Mouse (Mus musculus) cerebellum, postnatal 10 days (tissue): ENCODE results near the gene Hacd2.

ENCODE experiments used
- DNase-seq, 2 experiments: peaks; one replicate each; pipeline ENCODE4 v3.0.0; 2021; ENCODE audit warnings: mixed read lengths in 2 of 2

The Hacd2 gene

DNA sequence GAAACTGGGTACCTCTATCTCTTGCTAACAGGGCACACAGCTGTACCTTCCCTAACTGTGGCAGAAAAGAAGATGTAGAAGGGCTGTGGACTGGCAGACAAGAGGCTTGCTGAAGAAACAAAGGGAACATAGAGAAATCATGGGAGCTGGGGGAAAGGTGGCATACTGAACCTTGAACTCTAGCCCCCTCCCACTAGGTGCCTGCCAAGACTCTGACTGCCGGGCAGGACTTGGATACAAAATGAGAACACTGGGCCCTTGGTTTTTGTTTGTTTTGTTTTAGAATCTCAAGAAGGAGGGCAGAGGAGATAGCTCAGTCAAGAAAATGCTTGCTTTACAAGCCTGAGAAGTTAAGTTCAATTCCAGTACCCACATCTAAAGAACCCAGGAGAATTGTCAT lies 14.9 kb upstream of the Hacd2 start:
- no peak for DNase-seq

DNA sequence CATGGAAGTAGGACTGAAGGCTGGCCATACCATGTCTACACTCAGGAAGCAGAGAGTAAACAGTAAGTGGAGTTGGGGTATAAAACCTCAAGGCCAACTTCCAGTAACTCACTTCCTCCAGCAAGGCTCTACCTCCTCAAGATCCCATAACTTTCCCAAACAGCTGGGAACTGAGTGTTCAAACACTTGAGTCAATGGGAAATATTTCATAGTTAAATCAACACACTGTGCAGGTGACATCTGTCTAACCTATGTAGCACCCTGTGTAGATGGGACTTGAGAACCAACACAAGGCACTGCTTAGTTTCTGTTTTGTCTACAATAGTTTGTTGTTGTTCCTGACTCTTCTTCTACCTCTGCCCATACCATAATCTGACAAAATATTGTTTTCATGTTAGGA lies 13.8 kb upstream of the Hacd2 start:
- DNase-seq = no peak

DNA sequence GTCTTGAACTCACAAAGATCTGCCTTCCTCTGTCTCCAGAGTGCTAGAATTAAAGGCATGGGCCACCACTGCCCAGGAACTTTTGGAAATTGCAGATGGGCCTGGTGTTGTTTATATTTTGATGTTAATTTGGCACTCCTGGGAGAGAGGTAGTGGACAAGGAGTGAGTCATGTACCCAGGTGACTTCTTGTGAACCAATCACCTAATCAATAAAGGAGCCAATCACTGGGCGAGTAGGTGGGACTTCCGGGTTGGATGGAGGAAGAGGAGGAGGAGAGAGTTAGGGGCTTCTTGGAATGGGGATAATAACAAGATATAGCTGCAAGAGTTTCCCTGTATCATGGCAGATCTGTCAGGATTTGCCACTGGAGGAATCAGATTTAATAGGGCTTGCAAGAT lies 8.7 kb upstream of the Hacd2 start:
- no peak for DNase-seq

DNA sequence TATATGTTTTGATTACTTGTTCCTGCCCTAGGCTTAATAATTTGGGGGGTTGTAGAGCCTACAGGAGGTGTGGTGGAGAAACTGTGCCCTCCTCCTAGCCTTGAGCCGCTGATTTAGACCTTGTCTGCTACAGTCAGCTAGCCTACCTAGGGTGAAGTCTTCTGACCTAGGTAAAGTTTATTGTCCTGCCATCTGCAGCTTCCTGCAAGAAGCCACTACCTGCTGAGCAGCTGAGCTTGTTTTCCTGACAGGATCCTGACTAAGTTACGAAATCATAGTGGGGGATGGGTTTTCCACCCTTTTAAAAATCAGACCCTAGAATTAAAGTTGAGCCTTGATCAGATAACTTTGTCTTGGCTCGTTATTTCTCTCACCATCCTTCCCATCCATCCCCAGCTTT lies 5.7 kb upstream of the Hacd2 start:
- no peak for DNase-seq

DNA sequence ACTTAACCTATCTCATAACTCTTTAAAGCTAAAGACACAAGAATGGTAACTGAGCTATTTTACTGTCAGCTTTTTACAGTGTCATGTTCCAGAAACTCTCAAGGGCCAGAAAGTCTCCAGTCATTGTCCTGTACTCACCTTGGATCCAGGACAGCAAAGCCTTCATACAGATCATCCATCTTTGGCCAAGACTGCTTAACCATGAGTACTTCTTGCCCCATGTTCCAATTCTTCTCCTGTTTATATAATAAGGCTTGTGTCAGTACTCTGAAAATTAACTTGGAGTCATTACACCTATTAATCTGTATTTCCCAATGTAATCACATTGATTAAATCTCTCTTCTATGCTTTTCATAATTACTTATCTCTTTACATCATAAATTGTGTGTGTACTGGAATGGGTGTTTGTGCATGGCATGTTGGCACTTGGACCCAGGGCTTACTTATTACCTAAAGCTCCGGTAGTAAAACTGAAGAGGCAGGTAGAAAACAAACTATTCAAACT lies 3.7 kb upstream of the Hacd2 start:
- no peak for DNase-seq

DNA sequence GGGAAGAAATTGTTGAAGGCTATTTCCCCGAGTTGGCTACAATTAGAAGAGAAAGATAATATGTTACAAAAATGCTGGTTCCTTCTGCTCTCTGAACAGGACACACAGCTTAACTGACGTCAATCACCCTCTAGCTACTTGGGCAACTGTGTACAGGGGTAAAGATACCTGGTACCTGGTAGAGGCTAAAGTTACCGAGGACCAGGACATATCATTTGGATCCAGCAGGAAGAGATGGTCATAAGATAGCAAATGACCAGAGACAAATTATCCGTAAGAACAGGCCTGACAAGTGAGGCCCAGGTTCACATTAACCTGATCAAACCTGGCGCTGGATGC lies 356 bp upstream of the Hacd2 start:
- no peak for DNase-seq

DNA sequence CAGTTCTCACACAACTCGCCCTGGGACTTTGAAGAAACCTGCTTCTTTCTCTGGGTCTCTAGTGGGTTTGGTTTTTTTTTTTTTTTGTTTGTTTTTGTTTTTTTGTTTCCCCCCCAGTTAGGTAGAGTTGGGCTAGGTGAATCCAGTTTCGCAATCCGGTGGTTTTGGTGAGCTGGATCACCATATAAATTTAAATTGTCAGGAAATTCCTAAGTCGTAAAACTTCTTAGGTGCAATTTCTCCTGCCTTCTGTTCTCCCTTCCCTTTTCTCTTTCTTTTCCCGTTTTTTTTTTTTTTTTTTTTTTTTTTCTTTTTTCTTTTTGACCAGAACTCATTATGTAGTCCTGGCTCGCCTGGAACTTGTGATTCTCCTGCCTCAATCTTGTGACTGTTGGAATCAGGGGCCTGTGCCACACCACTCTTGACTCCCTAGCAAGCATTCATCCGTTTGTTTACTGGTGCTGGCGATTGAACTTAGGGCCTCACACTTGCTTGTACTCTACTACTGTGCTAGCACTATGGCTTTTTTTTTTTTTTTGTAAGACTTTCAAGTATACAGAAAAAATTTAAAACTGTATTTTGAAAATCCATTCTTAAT lies 1.0 kb downstream of the Hacd2 start:
- DNase-seq = peak in 1 of 2 experiments; percentile 13

DNA sequence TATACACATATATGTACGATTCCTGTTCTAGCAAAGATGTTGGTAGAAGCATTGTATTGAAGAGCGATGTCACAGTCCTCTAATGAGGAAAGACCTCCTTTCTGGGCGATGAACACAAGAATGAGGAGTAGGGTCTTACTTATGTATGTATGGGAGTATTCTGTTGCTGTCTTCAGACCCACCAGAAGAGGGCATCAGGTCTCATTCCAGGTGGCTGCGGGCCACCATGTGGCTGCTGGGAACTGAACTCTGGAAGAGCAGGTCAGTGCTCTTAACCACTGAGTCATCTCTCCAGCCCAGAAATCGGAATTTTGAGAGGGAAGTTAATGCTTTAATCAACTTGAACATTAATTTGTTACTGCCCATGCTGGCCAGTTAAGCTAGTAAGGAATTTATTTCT lies 2.1 kb downstream of the Hacd2 start:
- DNase-seq = peak; percentile 17

DNA sequence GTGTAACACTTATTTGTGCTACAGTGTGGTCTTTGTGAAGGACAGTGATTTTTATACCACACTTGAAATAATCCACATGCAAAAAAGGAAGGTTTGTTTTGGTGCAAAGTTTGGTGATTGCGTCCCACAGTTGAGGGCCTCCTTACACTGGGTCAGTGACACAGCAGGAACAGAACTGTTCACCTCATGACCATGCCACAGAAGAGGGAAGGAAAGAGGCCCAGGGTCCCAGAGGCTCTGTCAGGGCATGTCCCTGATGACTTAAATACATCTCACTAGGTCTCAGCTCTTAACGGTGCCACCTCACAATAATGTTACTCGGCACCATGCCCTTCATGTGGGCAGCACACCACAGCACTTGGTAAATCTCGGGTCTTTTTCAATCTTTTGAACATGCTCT lies 3.1 kb downstream of the Hacd2 start:
- DNase-seq = no peak

DNA sequence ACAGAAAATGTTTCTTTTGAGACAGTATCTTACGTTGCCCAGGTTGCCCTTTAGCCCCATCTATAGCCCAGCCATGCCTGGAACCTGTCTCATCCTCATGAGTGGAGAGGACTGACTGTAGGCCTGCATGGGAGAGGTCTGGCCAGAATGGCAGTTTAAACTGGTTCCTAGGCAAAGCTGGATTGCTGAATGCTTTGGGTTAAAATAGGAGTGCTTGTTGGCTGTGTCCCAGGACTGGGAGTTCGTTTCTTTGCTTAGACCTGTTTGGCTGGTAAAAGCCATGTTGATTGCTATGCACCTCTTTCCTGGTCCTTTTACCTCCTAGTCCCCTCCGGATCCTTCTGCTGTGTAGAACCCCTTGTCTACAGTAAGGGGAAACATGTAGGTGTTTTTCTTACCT lies 11.0 kb downstream of the Hacd2 start:
- DNase-seq = no peak

DNA sequence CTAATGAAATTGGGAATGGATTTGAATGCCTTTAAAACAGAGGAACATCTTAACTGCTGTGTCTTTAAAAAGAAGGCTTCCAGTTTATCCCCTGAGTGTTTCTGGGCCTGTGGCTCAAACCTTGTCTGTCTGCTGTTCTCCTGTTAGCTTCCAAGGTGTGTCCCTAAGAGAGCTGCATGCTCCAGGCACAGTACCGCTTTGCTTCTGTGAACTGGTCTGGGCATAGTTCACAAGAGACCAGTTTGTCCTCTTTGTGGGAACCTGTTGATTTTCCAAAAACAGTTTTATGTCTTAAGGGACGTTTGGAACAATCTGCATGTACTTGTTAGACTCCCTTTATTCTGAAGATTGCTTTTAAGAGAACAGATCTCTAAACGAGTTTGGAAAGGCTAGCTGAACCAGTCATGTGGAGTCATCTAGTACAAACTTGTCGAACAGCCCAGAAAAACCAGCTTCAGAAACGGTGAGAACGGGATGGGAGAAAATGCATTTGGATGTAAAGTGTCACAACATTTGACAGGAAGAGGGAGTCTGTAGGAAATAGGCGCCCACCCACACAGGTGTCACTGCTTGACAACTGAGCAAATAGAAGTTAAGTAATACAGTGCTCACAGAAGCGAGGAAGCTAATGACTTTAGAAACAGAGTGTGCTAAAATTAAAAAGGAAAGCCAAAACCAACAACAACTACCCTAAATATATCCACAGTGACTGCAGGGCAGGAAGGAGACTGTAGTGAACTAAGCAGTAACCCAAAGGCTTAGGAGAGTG lies 11.8 kb downstream of the Hacd2 start:
- no peak for DNase-seq

DNA sequence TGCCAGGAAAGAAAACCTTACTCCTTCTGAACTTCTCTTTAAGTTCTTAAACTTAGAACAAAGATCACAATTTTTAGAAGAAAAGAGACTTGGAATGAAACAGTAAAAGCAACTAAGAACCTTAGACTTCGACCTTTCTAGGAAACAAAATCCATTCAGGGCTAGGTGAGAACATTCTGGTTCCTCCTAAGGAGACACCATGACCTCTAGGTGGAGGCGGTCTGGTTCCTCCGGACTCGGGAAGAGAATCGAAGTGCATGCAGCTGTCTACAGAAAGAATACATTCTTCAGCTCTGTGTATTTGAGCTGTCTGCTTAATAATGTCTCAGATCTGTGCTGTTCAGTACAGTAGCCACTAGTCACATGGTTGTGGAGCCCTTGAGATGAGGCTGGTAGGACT lies 12.7 kb downstream of the Hacd2 start:
- DNase-seq = no peak

DNA sequence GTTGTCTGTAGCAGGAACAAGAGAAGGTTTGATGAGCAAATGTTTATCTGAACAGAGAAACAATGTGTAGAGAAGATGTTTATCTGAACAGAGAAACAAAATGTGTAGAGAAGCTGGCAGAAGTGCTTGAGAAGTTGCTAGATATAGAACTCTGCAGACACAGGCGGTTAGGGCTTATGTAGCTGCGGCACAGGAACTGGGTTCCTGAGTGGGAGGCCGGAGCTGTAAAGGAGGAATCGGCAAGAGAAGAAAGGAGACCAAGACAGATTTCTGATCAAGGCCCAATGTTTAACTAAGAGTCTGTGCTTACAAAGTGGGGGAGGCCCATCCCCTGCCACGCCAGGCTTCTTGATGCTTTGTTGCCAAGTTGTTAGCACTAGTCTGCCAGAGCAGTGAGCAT lies 14.5 kb downstream of the Hacd2 start:
- DNase-seq = no peak

DNA sequence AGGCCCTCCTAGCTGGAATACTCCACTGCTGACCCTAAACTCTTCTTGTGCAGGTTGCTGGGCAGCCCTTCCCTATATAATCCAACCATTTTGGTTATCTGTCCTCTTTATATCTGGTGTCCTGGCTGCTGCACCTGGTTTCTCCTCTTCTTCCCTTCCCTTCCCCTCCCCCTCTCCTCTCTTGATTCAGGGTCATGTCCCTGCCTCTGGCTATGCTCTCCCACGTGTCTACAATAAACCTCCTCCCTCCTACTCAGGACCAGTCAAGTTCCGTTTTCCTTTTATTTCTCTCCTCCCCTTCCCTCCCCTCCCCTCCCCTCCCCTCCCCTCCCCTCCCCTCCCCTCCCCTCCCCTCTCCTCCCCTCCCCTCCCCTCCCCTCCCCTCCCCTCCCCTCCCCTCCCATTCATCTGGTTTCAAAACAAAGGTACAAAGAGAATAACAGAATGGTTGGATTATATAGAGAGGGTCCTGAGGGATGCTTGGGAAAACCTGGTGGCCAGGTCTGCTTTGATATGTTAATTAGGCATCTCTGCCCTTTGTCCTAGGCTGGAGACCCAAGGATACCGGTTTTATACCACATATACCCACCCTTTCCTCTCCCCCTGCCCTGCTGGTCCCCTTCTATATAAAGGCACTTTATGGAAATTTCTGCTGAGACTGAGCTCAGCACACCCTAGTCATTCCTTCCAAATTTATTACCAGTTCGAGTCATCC lies 16.3 kb downstream of the Hacd2 start:
- DNase-seq = no peak

DNA sequence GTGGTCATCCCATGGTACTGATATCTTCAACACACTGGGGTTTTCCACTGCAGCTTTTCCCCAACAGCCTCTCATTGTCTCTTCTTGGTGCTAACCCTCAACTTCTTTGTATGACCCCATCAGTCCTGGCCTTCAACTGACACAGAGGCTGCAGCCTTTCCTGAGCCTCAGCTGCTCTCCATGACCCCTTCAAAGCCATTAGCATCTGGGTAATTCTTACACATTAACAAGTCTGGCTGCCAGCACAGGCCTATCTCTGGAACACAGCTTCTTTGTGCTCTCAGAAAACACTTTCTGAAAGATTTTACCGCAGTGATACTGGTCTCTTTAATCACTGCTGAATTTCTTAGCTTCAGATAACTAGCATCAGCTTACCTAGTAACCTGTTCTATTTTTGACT lies 17.9 kb downstream of the Hacd2 start:
- DNase-seq = no peak

DNA sequence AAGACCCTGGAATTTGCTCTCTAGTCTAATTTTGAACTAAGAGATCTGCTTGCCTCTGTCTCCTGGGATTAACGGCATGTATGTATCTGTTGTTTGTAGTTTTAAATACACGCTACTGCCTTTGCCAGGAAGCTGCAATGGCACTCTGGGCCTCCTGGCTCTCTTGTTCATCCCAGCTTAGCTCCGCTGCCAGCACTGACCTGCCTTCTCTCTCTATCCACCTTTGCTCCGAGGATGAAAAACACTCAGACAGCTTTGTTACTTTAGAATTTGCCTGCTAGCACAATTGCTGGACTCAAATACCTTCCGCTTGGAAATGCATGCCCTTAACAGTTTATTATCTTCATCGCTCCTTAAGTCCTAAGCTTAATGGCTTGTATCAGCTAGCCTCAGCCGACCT lies 18.8 kb downstream of the Hacd2 start:
- DNase-seq = no peak

DNA sequence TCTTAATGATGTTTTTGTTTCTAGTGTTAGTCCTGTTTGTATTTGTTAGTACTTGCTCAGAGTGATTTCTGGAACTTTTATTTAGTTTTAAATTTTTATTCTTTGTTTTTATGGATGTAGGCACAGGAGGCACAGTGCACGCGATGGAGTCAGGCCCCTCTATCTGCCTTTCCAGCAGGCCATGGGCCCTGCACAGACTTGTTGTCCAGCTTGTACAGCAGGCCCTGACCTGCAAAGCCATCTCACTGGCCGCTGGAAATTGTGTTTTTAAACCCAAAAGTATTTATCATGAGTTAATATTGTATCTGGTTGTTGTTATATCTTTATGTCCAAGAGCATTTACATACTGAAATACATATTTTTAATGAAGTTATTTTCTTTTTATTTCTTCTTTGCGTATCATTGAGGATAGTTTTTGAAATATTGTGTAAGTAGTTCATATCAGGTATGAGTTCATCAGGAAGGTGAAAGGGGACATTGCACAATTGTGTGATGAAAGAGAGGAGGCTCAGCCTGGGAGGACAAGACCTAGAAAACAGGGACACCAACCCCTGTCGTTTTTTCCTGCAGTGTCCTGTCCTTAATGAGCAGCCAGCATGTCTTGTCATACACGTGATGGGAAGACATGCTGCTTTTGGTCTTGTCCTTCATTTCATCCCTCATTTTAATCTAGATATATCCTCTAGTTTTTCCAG lies 24.0 kb downstream of the Hacd2 start:
- DNase-seq = no peak

DNA sequence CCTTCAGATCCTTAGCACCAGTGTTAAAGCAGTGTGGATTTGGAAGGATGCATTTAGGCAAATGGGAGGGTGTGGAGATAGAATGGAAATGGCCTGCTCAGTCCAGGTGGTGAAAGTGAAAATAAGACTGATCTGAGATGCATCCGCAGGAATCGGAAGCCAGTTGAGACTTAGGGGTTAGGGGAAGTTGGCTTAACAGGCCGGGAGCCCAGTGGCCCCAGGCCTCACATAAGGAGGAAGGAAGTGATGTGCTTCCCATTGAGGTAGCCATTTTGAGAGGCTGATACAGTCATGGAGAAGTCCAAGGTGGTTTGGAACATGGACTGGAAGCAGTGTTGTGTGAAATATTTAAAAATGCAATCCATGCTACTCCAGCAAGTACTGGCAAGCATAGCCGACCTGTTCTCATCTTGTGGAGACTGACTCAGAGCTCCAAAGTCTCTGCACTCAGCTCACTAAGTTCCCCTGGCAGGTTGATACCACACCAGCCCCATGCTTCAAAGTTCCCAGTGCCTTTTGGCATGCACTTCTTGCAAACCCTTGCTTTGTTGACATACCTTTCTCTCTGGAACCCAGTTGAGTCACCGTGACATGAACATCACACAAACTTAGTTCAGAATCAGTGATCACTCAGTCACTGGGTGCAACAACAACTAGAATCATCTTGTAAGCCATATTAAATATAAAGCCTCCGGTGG lies 25.2 kb downstream of the Hacd2 start:
- DNase-seq = no peak

DNA sequence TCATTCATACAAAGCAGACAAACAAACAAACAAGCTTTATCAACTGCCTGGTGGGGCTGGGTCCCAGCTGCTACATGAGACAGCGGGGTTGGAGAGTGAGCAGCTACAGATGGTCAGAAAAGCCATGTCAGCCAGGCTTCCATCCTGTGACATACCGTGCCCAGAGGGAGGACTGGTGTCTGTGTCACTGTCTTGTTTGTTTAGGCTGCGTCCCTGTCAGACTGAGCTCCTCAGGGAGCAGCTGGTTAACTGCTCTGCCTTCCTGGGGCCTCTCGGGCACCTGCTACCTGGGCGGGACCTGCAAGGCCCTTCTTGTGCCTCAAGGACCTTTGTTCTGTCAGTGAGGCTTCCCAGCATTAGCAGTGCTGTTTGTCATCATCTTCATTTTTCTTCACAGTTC lies 28.8 kb downstream of the Hacd2 start:
- DNase-seq = peak; percentile 62 to 68

DNA sequence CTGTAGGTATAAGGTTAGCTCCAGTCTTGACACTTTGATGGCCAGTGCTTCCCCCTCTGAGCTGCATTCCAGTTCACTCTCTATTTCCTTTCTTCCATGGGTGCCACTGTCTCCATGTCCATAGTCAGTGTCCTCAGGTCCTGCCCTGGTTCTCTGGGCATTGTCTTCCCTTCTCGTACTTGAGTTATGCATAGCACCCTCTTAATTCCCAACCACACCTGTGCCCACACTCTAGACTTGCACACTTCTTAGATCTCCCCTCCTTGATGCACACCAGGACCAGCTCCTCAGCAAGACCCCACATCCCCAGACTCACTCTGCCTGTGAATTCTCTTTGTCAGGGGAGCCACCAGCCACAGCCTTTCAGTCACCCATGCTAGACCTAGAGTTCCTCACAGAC lies 30.0 kb downstream of the Hacd2 start:
- no peak for DNase-seq

DNA sequence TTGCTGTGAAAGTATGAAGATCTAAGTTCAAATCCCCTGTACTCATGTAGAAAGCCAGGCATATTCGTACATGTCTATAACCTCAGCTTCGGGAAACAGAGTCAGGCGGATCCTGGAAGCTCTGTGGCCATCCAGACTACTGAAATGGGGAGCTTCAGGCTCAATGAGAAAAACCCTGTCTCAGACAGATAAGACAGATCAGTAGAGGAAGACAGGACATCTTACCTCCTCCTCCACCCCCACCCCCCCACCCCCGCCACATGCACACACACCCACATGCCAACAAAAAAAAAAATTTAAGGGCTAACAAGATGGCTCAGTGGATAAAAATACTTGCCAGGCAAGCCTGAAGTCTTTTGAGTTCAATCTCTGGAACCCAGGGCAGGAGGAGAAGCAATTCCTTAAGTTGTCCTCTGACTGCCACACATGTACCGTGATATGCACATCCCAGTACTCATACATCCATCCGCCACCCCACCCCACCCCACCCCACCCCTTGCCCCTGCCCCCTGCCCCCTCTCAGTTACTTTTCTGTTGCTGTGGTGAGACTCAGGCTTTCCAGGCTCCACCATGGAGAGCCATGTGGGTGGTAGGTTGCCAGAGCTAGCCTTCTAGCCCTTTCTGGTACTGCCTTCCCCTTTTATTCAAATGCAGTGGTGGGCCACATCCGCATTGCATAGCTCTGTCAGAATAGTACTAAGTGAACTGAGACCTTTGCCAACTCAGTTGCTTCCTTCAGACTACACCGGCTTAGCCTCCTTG lies 32.4 kb downstream of the Hacd2 start:
- DNase-seq = no peak

DNA sequence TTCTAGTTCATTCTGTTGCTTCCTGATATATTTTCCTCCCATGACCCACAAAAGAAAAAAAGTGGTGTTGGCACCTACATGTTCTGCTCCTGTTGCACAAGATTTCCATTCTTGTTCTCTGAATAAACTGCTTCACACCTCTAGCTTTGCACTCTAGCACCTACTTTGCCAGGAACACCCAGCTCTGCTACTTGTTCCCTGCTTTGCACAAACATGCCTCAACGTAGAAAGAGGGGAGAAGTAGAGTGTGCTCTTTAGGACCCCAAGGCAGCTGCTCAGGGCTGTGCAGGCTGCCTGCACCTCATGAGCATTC lies 32.9 kb downstream of the Hacd2 start:
- no peak for DNase-seq
